Mouse (Mus musculus) hindbrain, embryonic 12.5 days (tissue): ENCODE data around the gene Spata25. TPM values are rescaled to one million over a fixed set of nuclear protein-coding genes. Genes with fewer than 3 reads are reported as not detected.
A peak's percentile ranks its signal among the peaks of the same experiment; 100 is the strongest.
"Not testable (repeated sequence)": the region's sequence is repeated elsewhere in the genome, so short reads cannot be mapped to it uniquely, and the experiment has no call there.

Experiments
- ATAC-seq: fragments of 200-750 bp; cut with Nextera tagmentation; 2 replicates; pipeline ENCODE4 v1.8.0; 2017; ENCODE audit warnings: moderate TSS enrichment; ENCODE audit not compliant: low FRiP score
- H3K27ac ChIP-seq: fragments of 300-500 bp; sonication (generic); 2 replicates; pipeline ENCODE4 v1.5.1; 2016; ENCODE audit warnings: mild to moderate bottlenecking
- H3K27me3 ChIP-seq: fragments of 300-500 bp; sonication (generic); 2 replicates; pipeline ENCODE4 v1.6.1; 2016; ENCODE audit warnings: mild to moderate bottlenecking
- H3K36me3 ChIP-seq: fragments of 300-500 bp; sonication (generic); 2 replicates; pipeline ENCODE4 v1.6.1; 2016; ENCODE audit warnings: mild to moderate bottlenecking
- H3K4me1 ChIP-seq: fragments of 300-500 bp; sonication (generic); 2 replicates; pipeline ENCODE4 v1.6.1; 2016
- H3K4me2 ChIP-seq: fragments of 300-500 bp; sonication (generic); replicated peaks from 2 replicates; pipeline ENCODE4 v1.6.1; 2016; ENCODE audit warnings: mild to moderate bottlenecking
- H3K4me3 ChIP-seq: fragments of 300-500 bp; sonication (generic); 2 replicates; pipeline ENCODE4 v1.5.1; 2016; ENCODE audit warnings: mild to moderate bottlenecking
- H3K9ac ChIP-seq: fragments of 300-500 bp; sonication (generic); 2 replicates; pipeline ENCODE4 v1.6.1; 2016; ENCODE audit warnings: mild to moderate bottlenecking, moderate library complexity
- H3K9me3 ChIP-seq: fragments of 300-500 bp; sonication (generic); replicated peaks from 2 replicates; pipeline ENCODE4 v1.6.1; 2016; ENCODE audit warnings: mild to moderate bottlenecking
- WGBS: fragments of 180-500 bp; shearing (Covaris S2); methylation state at CpG from one replicate; pipeline ENCODE4 v1.1.7; 2016; 5-methylcytosine and 5-hydroxymethylcytosine counted together
- polyA plus RNA-seq: library from polyadenylated mRNA; unstranded; fragments of >200 nt; fragmentation: Nextera tagmentation; extraction: Ambion mirVana; gene quantifications from 2 replicates; pipeline ENCODE4 v1.2.1, GENCODE M21; 2016

Spata25 gene
- polyA plus RNA-seq, 1 experiment from 2014 or later = not detected

DNA sequence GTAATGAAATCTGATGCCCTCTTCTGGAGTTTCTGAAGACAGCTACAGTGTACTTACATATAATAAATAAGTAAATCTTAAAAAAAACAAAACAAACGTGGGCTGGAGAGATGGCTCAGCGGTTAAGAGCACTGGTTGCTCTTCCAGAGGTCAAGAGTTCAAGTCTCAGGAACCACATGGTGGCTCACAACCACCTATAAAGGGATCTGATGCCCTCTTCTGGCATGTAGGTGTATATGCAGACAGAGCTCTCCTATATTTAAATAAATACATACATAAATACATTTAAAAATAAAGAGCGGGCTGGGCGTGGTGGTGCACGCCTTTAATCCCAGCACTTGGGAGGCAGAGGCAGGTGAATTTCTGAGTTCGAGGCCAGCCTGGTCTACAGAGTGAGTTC lies 29.8 kb downstream of the Spata25 start:
- 88% methylated on average over 6 of the region's 6 CpGs for whole genome bisulfite sequencing
- H3K9me3 ChIP-seq, H3K4me3 ChIP-seq, ATAC-seq, H3K27me3 ChIP-seq, H3K27ac ChIP-seq, H3K4me1 ChIP-seq, H3K9ac ChIP-seq, H3K4me2 ChIP-seq: not testable (repeated sequence)
- peaks cover 53% of the 10 kb centered on the region for H3K36me3 ChIP-seq

DNA sequence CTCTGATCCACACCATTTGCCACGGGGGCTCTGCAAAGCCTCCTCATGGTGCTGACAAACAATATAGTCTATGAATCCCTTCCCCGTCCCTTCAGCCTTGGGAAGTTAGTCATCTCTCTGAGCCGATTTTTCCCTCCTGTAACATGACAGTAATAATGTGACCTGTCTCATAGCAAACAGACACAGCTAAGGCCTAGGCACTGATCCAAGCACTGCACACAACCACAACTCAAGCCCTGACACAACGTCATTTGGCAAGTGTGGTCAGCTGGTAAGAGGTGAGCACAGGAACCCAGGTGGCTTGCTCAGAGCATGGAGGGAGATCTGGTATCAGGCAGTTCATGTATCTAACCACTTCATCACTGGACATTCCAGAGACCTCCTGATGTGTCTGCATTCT lies 32.5 kb downstream of the Spata25 start:
- 88% methylated on average over 4 of the region's 4 CpGs for WGBS
- no peak overlapping the region for H3K4me2 ChIP-seq
- no peak overlapping the region for H3K27ac ChIP-seq
- no peak overlapping the region for H3K4me3 ChIP-seq
- peaks cover 69% of the 10 kb centered on the region for H3K36me3 ChIP-seq
- H3K27me3 ChIP-seq = no peaks in the 10 kb centered on the region
- H3K4me1 ChIP-seq = no peaks in the 10 kb centered on the region
- H3K9me3 ChIP-seq = no peaks in the 10 kb centered on the region
- no peak for ATAC-seq
- no peak overlapping the region for H3K9ac ChIP-seq

DNA sequence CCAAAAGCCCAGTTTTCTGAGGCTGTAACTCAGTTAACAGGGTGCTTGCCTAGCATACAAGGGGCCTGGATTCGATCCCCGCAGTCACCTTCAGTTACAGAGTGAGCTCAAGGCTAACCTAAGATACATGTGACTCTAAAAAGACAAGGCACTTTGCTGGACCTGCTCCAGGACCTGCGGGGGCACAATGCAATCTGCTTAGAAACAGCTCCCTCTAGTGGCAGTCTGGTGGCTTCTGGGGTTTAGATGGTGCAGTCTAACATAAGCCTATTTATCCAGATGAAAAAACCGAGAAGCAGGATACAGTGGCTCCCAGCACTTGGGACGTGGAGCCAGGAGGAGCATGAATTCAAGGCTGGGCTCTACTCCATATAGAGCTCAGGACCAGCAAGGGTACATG lies 34.0 kb downstream of the Spata25 start:
- Histone ChIP-seq H3K9ac (no peak overlapping the region), H3K9me3 (no peaks in the 10 kb centered on the region), H3K4me2 (no peak overlapping the region), H3K27me3 (no peaks in the 10 kb centered on the region), H3K4me3 (no peak overlapping the region), H3K27ac (no peak overlapping the region), H3K4me1 (no peaks in the 10 kb centered on the region), H3K36me3 (peaks cover 67% of the 10 kb centered on the region)
- ATAC-seq = peak; percentile 52; the same call in 1 of the 2 replicates
- 36% methylated on average over 5 of the region's 5 CpGs for WGBS

DNA sequence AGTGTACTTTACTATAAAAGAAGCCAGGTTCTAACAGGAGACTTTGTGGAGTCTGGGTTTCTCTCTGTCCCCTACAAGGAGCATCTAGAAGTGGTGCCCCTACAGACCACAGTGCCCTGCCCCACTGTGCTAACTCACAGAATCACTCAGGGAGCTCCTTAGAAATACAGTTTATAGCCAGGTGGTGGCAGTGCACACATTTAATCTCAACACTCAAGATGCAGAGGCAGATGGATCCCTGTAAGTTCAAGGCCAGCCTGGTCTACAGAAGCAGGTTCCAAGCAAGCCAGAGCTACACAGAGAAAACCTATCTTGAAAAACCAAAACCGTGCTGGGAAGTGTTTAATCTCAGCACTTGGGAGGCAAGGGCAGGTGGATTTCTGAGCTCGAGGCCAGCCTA lies 34.6 kb downstream of the Spata25 start:
- H3K4me3 ChIP-seq = no peak overlapping the region
- H3K36me3 ChIP-seq = peaks cover 65% of the 10 kb centered on the region

DNA sequence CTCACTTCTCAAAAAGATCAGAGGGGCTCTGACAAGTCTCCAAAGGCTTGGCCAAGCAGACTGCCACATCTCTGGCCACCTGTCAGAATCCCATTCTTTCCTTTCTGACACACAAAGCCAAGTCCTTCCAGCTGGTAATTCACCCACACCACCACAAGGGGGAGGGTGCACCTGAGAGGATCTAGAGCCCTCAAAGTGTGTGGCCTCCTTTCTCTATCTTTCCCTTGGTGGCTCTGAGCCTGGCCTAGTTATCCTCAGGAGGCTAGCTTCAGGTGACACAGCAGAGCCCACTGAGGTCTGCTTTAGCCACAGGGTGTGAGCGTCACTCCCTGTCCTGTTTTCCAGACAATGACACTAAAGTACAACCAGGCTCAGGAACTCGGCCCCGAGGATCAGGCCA lies 35.1 kb downstream of the Spata25 start:
- no peak for ATAC-seq
- H3K9me3 ChIP-seq = no peaks in the 10 kb centered on the region
- H3K9ac ChIP-seq = no peak overlapping the region
- no peak overlapping the region for H3K4me2 ChIP-seq
- peaks cover 64% of the 10 kb centered on the region for H3K36me3 ChIP-seq
- no peak overlapping the region for H3K27ac ChIP-seq
- H3K4me3 ChIP-seq = no peak overlapping the region
- no peaks in the 10 kb centered on the region for H3K27me3 ChIP-seq
- 90% methylated on average over 3 of the region's 3 CpGs for WGBS
- peaks cover 3% of the 10 kb centered on the region; the same call in 1 of the 2 replicates for H3K4me1 ChIP-seq

More for the DNA sequence above, 34.6 kb downstream of the Spata25 start:
- no peak for ATAC-seq
- WGBS = 92% methylated on average over 2 of the region's 2 CpGs
- H3K4me2 ChIP-seq = no peak overlapping the region
- H3K27ac ChIP-seq = no peak overlapping the region
- no peaks in the 10 kb centered on the region for H3K4me1 ChIP-seq
- H3K27me3 ChIP-seq = no peaks in the 10 kb centered on the region
- no peaks in the 10 kb centered on the region for H3K9me3 ChIP-seq
- H3K9ac ChIP-seq = no peak overlapping the region

DNA sequence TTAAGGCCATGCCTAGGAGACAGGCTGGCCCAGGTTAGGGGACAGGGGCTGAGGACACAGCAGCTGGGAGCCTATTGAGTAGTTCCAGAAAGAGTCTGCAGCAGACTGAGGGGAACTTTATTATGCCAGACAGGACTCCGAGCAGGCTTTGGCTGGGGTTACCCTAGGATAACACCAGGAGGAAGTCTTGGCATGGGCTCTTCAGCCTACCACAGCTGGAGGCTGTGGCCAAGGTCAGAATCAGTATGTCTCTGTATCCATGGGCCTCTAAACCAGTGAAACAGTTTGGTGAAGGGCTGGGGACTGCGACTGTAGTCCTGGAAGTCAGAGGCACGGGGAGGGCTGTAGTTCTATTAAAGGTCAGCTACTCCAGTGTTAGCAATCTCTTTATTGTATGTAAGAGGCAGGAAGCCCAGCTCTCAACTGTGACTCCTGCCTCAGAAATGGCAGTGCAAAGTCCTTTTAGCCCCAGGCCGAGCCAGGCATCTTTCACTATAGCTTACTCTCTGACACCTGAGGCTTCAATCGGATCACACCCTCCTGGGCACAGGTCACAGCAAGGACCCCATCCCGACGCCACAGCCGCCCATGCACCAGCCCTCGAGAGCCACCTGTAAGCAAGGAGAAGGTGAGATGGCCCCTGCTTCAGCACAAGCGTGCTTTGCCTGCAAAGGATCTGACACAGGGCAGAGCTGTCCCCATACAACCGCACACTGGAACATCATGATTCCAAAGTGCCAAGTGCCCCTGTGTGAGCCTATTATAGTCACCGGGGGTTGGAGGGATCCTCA lies 35.7 kb downstream of the Spata25 start:
- Histone ChIP-seq H3K4me1 (peaks cover 3% of the 10 kb centered on the region; the same call in 1 of the 2 replicates), H3K4me3 (no peak overlapping the region), H3K4me2 (no peak overlapping the region), H3K27me3 (no peaks in the 10 kb centered on the region), H3K27ac (no peak overlapping the region), H3K36me3 (peaks cover 60% of the 10 kb centered on the region), H3K9ac (no peak overlapping the region), H3K9me3 (no peaks in the 10 kb centered on the region)
- WGBS = 95% methylated on average over 12 of the region's 12 CpGs
- ATAC-seq = no peak

DNA sequence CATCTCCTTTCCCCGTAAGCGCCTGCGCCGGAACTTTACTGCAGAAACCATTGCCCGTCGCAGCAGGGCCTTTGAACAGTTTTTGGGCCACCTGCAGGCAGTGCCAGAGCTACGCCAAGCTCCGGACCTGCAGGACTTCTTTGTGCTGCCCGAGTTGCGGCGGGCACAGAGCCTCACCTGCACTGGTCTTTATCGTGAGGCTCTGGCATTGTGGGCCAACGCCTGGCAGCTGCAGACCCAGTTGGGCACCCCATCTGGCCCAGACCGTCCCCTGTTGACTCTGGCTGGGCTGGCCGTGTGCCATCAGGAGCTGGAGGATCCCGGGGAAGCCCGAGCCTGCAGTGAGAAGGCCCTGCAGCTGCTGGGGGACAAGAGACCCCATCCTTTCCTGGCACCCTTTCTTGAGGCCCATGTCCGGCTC lies 36.5 kb downstream of the Spata25 start:
- Histone ChIP-seq H3K9me3 (no peaks in the 10 kb centered on the region), H3K27ac (no peak overlapping the region), H3K4me2 (no peak overlapping the region), H3K27me3 (no peaks in the 10 kb centered on the region), H3K4me3 (no peak overlapping the region), H3K4me1 (peaks cover 4% of the 10 kb centered on the region; the same call in 1 of the 2 replicates), H3K36me3 (peaks cover 57% of the 10 kb centered on the region), H3K9ac (no peak overlapping the region)
- 92% methylated on average over 18 of the region's 18 CpGs for WGBS
- no peak for ATAC-seq

DNA sequence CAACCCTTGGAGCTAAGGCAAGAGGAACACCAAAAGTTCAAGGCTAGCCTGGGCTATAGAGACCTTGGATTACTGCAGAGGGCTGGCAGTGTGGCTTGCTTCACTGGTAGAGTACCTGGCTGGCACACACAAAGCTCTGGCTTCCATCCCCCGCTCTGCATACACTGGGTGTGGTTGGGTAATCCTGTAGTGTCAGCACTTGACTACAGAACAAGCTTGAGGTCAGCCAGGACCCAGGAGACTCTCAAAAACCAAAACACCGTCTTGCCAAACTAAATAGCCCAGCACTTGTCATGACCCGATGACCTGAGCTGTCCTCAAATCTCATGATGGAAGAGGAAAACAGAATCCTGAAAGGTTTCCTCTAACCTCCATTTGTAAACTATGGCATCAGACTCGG lies 37.9 kb downstream of the Spata25 start:
- Histone ChIP-seq H3K9ac (no peak overlapping the region), H3K4me3 (no peak overlapping the region), H3K4me2 (no peak overlapping the region), H3K27ac (no peak overlapping the region), H3K9me3 (no peaks in the 10 kb centered on the region), H3K27me3 (no peaks in the 10 kb centered on the region), H3K4me1 (peaks cover 13% of the 10 kb centered on the region), H3K36me3 (peaks cover 44% of the 10 kb centered on the region)
- WGBS = 86% methylated on average over 4 of the region's 4 CpGs
- no peak for ATAC-seq

DNA sequence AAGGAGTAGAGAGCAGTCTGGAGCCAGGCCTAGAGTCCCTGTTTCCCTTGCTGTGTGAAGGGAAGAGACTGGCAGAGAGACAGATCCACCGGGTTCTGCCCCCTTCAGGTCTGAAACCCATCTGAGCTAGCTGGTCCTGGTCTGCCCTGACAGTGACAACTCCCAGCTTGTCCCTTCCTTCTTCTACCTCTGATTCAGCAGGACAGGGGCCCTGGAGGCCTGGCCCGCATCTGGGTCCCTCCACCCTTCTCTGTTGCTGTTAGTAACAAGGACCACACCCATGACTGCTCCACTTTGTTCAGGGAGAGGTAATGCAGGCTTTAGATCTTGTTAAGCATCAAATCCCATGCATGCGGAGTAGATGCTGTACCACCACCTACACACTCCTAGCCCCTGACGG lies 39.9 kb downstream of the Spata25 start:
- WGBS = 70% methylated on average over 4 of the region's 4 CpGs

DNA sequence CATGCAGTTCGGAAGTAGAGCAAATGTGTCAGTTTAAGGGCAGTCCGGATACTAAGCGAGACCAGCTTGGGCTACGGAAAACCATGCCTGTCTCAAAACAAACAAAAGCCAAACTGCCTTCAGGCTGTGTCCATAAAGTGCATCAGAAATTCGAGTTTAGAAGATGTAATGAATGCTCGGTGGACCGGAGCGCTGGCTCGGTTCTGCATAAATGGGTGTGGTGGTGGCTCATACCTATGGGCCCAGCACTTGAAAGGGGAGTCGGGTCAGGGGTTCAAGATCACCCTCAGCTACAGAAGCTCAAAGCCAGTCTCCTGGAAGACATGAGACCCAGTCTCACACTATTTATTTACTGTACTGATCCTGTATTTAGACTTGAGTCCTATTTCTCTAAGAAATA lies 40.6 kb downstream of the Spata25 start:
- Histone ChIP-seq H3K36me3 (peaks cover 29% of the 10 kb centered on the region), H3K9ac (no peak overlapping the region), H3K27me3 (peaks cover 3% of the 10 kb centered on the region; the same call in 1 of the 2 replicates), H3K4me2 (no peak overlapping the region), H3K9me3 (no peaks in the 10 kb centered on the region), H3K4me3 (no peak overlapping the region), H3K27ac (no peak overlapping the region), H3K4me1 (peaks cover 20% of the 10 kb centered on the region)
- 84% methylated on average over 10 of the region's 10 CpGs for WGBS
- no peak for ATAC-seq

More for the DNA sequence above, 39.9 kb downstream of the Spata25 start:
- Histone ChIP-seq H3K27me3 (peaks cover 3% of the 10 kb centered on the region; the same call in 1 of the 2 replicates), H3K4me2 (no peak overlapping the region), H3K36me3 (peaks cover 35% of the 10 kb centered on the region), H3K9ac (peak overlapping the region; percentile 23; the same call in 1 of the 2 replicates), H3K4me1 (peaks cover 20% of the 10 kb centered on the region), H3K27ac (no peak overlapping the region), H3K9me3 (no peaks in the 10 kb centered on the region), H3K4me3 (no peak overlapping the region)
- no peak for ATAC-seq

DNA sequence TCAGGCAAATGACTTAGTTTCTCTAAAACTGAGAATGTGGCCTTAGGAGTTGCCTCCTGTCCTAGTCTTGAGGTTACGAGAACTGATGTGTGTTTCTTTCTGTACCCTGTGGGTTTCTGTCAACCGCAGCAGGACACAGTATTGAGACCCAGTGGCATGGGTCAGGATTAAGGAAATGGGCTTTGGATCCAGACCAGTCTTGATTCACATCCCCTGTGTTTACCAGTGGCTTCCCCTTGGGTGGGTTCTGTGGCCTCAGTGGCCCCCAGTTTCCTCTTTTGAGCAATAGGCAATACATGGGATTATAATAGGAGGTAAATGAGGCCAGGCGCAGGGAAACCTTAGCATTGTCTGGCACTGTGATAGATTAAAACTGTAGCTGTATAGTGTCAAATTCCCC lies 41.3 kb downstream of the Spata25 start:
- peak overlapping the region; percentile 84 for H3K4me2 ChIP-seq
- 84% methylated on average over 3 of the region's 3 CpGs for WGBS
- H3K9me3 ChIP-seq = no peaks in the 10 kb centered on the region
- H3K4me3 ChIP-seq = peak overlapping the region; percentile 68; the same call in 1 of the 2 replicates
- no peak for ATAC-seq
- peaks cover 21% of the 10 kb centered on the region for H3K36me3 ChIP-seq
- H3K9ac ChIP-seq = no peak overlapping the region
- H3K4me1 ChIP-seq = peaks cover 20% of the 10 kb centered on the region
- peaks cover 3% of the 10 kb centered on the region; the same call in 1 of the 2 replicates for H3K27me3 ChIP-seq
- no peak overlapping the region for H3K27ac ChIP-seq

DNA sequence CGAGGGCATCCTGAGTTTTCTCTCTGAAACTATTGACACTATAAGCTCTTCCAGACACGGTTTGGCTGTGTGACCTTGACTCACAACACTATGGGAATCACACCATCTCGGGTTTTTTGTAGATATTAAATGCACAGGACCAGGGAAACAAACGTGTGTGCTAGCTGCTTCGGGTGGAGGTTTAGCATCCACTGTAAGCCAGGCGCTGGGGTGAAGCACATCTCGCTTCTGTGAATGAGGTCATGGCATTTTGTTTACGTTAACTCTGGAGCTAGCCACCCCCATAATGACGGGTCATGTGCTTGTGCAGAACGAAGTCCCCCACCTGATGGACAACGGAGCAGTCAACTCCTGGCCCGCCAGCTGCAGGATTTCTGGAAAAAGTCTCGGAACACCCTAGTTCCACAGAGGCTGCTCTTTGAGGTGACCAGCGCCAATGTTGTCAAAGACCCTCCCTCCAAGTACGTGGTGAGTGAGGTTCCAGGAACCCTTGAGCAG lies 41.9 kb downstream of the Spata25 start:
- H3K9me3 ChIP-seq = no peaks in the 10 kb centered on the region
- 10% methylated on average over 15 of the region's 15 CpGs for WGBS
- no peak overlapping the region for H3K27ac ChIP-seq
- H3K9ac ChIP-seq = peak overlapping the region; percentile 68
- H3K36me3 ChIP-seq = peaks cover 16% of the 10 kb centered on the region
- ATAC-seq = peak; percentile 54
- peak overlapping the region; percentile 84 for H3K4me2 ChIP-seq
- peaks cover 20% of the 10 kb centered on the region for H3K4me1 ChIP-seq
- peaks cover 3% of the 10 kb centered on the region; the same call in 1 of the 2 replicates for H3K27me3 ChIP-seq
- peak overlapping the region; percentile 68 for H3K4me3 ChIP-seq
